Mouse (Mus musculus): ENCODE data around the gene Spen. TPM values are rescaled to one million over a fixed set of nuclear protein-coding genes. Genes with fewer than 3 reads are reported as not detected.

Gene Spen
- 17.3 and 23.9 TPM in 2 replicates for polyA plus RNA-seq (2014; fragmentation: Nextera tagmentation; extraction: Ambion mirVana)

DNA sequence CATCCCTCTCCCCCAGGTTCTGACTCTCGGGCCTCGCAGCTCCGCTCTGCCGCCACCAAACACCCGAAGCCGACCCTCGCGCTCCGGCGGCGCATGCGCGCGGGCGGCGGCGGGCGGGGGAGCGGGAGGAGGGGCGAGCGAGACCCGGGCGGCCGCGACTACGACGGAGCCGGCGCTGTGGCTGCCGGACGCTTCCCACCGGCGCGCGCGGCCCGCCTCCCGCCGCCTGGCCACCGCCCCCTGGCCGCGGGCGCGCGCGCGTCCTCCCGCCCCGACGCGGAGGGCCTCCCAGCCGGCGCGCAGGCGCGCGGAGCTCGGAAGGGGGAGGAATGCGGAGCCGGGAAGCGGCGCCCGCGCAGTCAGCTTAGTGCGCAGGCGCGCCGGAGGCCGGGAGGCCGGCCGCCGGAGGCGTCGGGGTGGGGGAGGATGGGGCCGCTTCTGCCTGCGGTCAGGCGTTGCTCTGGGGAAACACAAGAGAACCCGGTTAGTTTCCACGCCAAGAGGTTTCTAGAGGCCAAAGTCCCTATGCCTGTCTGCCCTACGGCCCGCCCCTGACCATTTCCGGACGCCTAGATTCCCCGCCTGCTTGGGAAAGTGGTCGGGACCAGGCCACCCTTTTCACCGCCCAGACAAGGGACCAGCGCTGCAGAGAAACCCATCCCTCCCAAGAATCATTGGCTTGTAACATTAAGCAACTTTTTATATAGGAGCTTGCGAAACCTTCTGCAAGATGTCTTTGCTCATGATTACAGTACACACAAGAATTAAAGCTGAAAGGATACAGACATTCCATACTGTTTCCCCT, at the start of gene Spen:
TSS of gene Spen (minus strand) at position 190 of the 805 bp plus-strand sequence.
- H3K4me1 ChIP-seq (ENCODE audit: control insufficient read depth, insufficient read depth, low read length): peaks cover 25% of the 10 kb centered on the region
- under 1% methylated on average over 79 of the region's 88 CpGs for WGBS
- H3K9ac ChIP-seq (replicated peaks; ENCODE audit: low read length): peak within 1 kb of the TSS; percentile 89
- H3K27me3 ChIP-seq (ENCODE audit: control insufficient read depth, insufficient read depth, low read length): no peaks in the 10 kb centered on the region
- H3K4me2 ChIP-seq (ENCODE audit: low read length): peak within 1 kb of the TSS; percentile 87
- no peaks in the 10 kb centered on the region for H3K9me3 ChIP-seq (ENCODE audit: control insufficient read depth, low read length)
- peak; percentile 99 for DNase-seq
- peak; percentile 84 for ATAC-seq (ENCODE audit: low FRiP score, low TSS enrichment)
- peak within 1 kb of the TSS; percentile 95 for H3K27ac ChIP-seq (replicated peaks; ENCODE audit: low read depth, low read length)
- H3K4me3 ChIP-seq (replicated peaks; ENCODE audit: low read depth, low read length): peak within 1 kb of the TSS; percentile 89
- no peaks in the 10 kb centered on the region for H3K36me3 ChIP-seq (ENCODE audit: control insufficient read depth, insufficient read depth, low read length)

DNA sequence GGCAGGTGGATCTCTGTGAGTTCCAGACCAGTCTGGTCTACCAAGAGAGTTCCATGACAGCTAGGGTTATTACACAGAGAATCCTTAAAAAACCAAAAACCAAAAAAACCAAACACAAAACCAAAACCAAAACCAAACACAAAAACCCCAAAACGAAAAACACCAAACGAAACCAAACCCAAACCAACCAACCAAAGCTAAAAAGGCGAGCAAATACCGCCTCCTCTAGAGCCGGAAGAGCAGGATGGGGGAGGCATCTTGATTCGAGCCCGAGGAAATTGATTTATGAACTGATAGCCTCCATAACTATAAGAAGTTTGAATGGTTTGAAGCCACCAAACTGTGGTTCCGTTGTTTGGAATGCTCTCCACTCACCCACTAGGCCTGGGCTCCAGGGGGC, 45.5 kb upstream of the Spen start:
- no peak for ATAC-seq (ENCODE audit: low FRiP score, low TSS enrichment)
- no peak overlapping the region for H3K4me3 ChIP-seq (replicated peaks; ENCODE audit: low read depth, low read length)
- peaks cover 12% of the 10 kb centered on the region for H3K36me3 ChIP-seq (ENCODE audit: control insufficient read depth, insufficient read depth, low read length)
- no peaks in the 10 kb centered on the region for H3K9me3 ChIP-seq (ENCODE audit: control insufficient read depth, low read length)
- no peak overlapping the region for H3K27ac ChIP-seq (replicated peaks; ENCODE audit: low read depth, low read length)
- no peak overlapping the region for H3K9ac ChIP-seq (replicated peaks; ENCODE audit: low read length)
- no peaks in the 10 kb centered on the region for H3K4me1 ChIP-seq (ENCODE audit: control insufficient read depth, insufficient read depth, low read length)
- WGBS: 93% methylated on average over 8 of the region's 8 CpGs
- no peak for DNase-seq
- H3K4me2 ChIP-seq (ENCODE audit: low read length): no peak overlapping the region
- no peaks in the 10 kb centered on the region for H3K27me3 ChIP-seq (ENCODE audit: control insufficient read depth, insufficient read depth, low read length)

DNA sequence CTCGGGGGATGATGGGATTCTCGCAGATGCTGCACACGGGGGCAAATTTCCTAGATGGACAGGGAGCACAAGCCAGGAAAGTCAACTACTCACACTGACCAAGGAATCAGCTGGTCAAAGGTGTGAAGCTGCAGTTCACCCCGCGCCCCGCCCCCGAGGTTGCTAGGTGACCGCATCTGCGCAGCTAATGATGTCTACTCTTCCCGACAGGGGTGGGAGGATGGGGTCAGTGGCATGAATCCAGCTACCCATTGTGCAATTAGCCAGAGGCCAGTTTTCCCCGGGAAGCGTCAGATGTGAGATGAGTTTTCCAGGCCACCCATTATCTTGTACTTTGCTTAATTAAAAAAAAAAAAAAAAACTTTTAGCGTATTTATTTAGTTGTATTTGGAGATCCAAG, 42.7 kb upstream of the Spen start:
- Histone ChIP-seq H3K36me3 (ENCODE audit: control insufficient read depth, insufficient read depth, low read length) (peaks cover 18% of the 10 kb centered on the region), H3K27me3 (ENCODE audit: control insufficient read depth, insufficient read depth, low read length) (no peaks in the 10 kb centered on the region), H3K4me2 (ENCODE audit: low read length) (no peak overlapping the region), H3K9ac (replicated peaks; ENCODE audit: low read length) (no peak overlapping the region), H3K27ac (replicated peaks; ENCODE audit: low read depth, low read length) (no peak overlapping the region), H3K9me3 (ENCODE audit: control insufficient read depth, low read length) (no peaks in the 10 kb centered on the region), H3K4me1 (ENCODE audit: control insufficient read depth, insufficient read depth, low read length) (no peaks in the 10 kb centered on the region), H3K4me3 (replicated peaks; ENCODE audit: low read depth, low read length) (no peak overlapping the region)
- DNase-seq (no peak), ATAC-seq (ENCODE audit: low FRiP score, low TSS enrichment) (no peak)
- WGBS: 78% methylated on average over 13 of the region's 13 CpGs

DNA sequence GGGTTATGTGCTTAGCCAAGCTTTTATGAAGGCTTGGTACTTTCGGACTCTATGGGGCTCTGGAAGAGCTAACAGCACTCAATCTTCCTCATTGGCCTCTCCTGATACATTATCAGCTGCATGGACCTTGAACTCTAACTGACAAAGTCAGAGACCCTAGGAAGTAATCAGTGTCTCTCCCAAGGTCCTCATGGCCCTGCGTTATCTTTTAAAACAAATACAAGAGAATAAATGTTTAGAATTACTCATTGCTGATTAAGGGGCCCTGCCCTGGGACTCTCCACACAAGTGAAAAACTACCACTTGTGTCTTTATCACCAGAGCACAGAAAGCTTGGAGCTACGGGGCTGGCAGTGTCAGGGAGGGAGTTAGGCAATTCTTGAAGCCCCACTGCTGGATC, 40.4 kb upstream of the Spen start:
- no peaks in the 10 kb centered on the region for H3K4me1 ChIP-seq (ENCODE audit: control insufficient read depth, insufficient read depth, low read length)
- H3K4me3 ChIP-seq (replicated peaks; ENCODE audit: low read depth, low read length): no peak overlapping the region
- ATAC-seq (ENCODE audit: low FRiP score, low TSS enrichment): no peak
- H3K27me3 ChIP-seq (ENCODE audit: control insufficient read depth, insufficient read depth, low read length): no peaks in the 10 kb centered on the region
- no peak for DNase-seq
- H3K9me3 ChIP-seq (ENCODE audit: control insufficient read depth, low read length): no peaks in the 10 kb centered on the region
- peaks cover 14% of the 10 kb centered on the region for H3K36me3 ChIP-seq (ENCODE audit: control insufficient read depth, insufficient read depth, low read length)
- no peak overlapping the region for H3K4me2 ChIP-seq (ENCODE audit: low read length)
- no peak overlapping the region for H3K27ac ChIP-seq (replicated peaks; ENCODE audit: low read depth, low read length)
- WGBS: 84% methylated on average over 3 of the region's 3 CpGs
- H3K9ac ChIP-seq (replicated peaks; ENCODE audit: low read length): no peak overlapping the region

DNA sequence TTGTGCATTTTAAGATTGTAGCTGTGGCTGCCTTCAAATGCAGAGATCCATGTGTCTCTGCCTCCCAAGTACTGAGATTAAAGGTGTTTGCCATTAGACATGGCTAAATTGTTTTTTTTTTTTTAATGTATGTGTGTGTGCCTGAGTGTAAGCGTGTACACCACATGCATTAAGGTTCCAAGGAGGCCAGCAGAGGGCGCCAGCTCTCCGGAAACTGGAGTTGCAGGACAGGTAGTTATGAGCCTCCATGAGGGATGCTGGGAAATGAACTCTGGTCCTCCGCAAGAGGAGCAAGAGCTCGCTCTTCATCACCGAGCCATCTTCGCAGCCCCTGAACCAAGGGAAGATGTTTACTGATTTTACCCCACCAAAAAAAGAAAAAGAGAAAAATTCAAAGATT, 38.5 kb upstream of the Spen start:
- no peak overlapping the region for H3K4me3 ChIP-seq (replicated peaks; ENCODE audit: low read depth, low read length)
- H3K4me2 ChIP-seq (ENCODE audit: low read length): no peak overlapping the region
- no peak overlapping the region for H3K27ac ChIP-seq (replicated peaks; ENCODE audit: low read depth, low read length)
- peaks cover 10% of the 10 kb centered on the region; the same call in 1 of the 2 replicates for H3K36me3 ChIP-seq (ENCODE audit: control insufficient read depth, insufficient read depth, low read length)
- H3K27me3 ChIP-seq (ENCODE audit: control insufficient read depth, insufficient read depth, low read length): no peaks in the 10 kb centered on the region
- H3K4me1 ChIP-seq (ENCODE audit: control insufficient read depth, insufficient read depth, low read length): no peaks in the 10 kb centered on the region
- H3K9me3 ChIP-seq (ENCODE audit: control insufficient read depth, low read length): no peaks in the 10 kb centered on the region
- no peak for DNase-seq
- 95% methylated on average over 7 of the region's 7 CpGs for WGBS
- no peak overlapping the region for H3K9ac ChIP-seq (replicated peaks; ENCODE audit: low read length)
- ATAC-seq (ENCODE audit: low FRiP score, low TSS enrichment): no peak

DNA sequence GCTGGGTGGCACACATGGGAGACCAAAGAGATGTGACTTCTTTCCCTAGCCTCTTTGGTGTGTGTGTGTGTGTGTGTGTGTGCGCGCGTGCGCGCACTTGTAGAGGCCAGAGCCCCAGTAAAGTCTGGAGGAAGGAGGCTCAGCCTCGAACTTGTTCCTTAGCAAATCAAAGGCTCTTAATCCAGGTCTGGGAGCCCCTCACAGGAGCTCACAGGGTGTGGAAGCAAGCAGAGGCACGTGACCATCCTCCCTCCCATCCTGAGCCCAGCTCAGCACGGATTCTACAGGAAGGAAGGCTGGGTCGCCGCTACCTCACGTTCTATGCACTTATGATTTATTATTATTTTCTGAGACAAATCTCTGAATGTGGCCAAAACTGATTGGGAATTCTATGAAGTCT, 38.0 kb upstream of the Spen start:
- WGBS: 84% methylated on average over 11 of the region's 11 CpGs
- Histone ChIP-seq H3K4me1 (ENCODE audit: control insufficient read depth, insufficient read depth, low read length) (no peaks in the 10 kb centered on the region), H3K9ac (replicated peaks; ENCODE audit: low read length) (no peak overlapping the region), H3K4me3 (replicated peaks; ENCODE audit: low read depth, low read length) (no peak overlapping the region), H3K9me3 (ENCODE audit: control insufficient read depth, low read length) (no peaks in the 10 kb centered on the region), H3K4me2 (ENCODE audit: low read length) (no peak overlapping the region), H3K27me3 (ENCODE audit: control insufficient read depth, insufficient read depth, low read length) (no peaks in the 10 kb centered on the region), H3K27ac (replicated peaks; ENCODE audit: low read depth, low read length) (no peak overlapping the region), H3K36me3 (ENCODE audit: control insufficient read depth, insufficient read depth, low read length) (peaks cover 10% of the 10 kb centered on the region; the same call in 1 of the 2 replicates)
- no peak for ATAC-seq (ENCODE audit: low FRiP score, low TSS enrichment)
- no peak for DNase-seq

DNA sequence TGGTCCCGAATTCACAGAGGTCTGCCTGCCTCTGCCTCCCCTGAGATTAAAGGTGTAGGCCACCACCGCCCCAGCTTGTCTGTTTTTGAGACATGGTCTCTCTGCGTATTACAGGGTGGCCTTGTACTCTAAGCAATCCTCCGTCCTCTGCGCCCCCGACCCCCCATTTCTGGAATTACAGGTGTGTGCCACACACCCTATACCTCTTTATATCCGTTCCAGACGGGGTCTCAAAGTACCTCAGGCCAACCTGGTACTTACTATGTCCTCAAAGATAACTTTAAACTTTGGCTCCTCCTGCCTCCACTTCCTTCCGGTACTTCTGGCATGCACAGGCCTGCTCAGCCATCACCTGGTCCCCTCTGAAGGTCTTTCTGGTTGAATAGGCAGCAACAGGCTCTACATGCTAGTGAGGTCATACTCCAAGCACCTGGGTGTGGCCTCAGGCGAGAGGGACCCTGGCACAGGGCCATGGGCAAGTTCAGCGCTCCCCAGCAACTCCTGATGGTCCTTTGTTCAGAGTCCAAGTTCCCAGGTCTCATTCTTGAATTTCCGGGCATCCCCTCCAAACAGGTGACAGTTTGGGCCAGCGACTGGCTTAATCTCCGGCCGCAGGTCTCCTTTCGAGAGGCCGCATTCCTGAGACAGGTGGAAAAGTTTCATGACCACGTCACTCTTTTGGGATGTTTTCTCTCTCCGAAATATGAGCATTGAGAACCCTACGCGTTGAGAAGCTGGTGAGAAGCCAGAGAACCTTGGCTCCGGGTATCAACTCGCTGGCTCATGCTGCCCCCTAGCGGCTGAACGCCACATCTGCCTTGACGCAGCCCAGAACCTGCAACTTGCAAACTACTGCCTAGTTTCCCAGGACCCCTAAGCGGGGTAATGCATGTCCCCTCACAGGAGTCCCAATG, 36.6 kb upstream of the Spen start:
- H3K4me3 ChIP-seq (replicated peaks; ENCODE audit: low read depth, low read length): no peak overlapping the region
- H3K27ac ChIP-seq (replicated peaks; ENCODE audit: low read depth, low read length): no peak overlapping the region
- WGBS: 44% methylated on average over 27 of the region's 27 CpGs
- ATAC-seq (ENCODE audit: low FRiP score, low TSS enrichment) (peak; percentile 62; the same call in 1 of the 2 replicates), DNase-seq (peak; percentile 92)
- peaks cover 10% of the 10 kb centered on the region; the same call in 1 of the 2 replicates for H3K36me3 ChIP-seq (ENCODE audit: control insufficient read depth, insufficient read depth, low read length)
- no peak overlapping the region for H3K9ac ChIP-seq (replicated peaks; ENCODE audit: low read length)
- H3K27me3 ChIP-seq (ENCODE audit: control insufficient read depth, insufficient read depth, low read length): no peaks in the 10 kb centered on the region
- H3K4me1 ChIP-seq (ENCODE audit: control insufficient read depth, insufficient read depth, low read length): no peaks in the 10 kb centered on the region
- H3K4me2 ChIP-seq (ENCODE audit: low read length): no peak overlapping the region
- H3K9me3 ChIP-seq (ENCODE audit: control insufficient read depth, low read length): no peaks in the 10 kb centered on the region

DNA sequence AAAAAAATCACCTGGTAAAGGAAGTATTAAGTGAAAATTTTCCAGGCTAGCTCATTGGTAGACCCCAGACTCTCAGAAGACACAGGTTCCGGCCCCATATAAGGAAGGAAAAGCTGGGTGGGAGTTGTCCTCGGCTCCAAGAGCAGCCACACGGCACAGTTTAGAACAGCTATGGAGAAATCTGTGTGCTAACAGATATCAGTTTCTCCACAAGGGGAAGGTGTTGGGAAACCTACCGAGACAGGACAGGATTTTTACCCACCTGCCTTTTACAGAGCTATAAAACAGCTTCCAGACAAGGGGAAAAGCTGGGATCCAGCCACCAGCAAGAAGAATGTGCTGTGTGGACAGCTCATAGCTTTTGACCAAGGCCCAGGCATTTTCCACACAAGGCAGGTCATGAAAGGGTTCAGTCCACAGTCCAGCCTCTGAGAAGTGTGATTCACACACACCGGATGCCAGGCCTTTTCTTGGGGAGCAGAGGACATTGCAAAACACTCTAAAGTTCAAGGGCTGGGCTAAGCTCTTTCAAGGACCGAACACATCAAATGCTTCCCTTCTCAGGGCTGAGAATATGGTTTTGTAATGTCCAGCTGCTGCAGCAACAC, 35.1 kb upstream of the Spen start:
- Histone ChIP-seq H3K36me3 (ENCODE audit: control insufficient read depth, insufficient read depth, low read length) (0 out of 2 replicates have a peak, but pooled peaks cover 6% of the 10 kb centered on the region), H3K4me3 (replicated peaks; ENCODE audit: low read depth, low read length) (no peak overlapping the region), H3K4me2 (ENCODE audit: low read length) (no peak overlapping the region), H3K4me1 (ENCODE audit: control insufficient read depth, insufficient read depth, low read length) (no peaks in the 10 kb centered on the region), H3K9ac (replicated peaks; ENCODE audit: low read length) (no peak overlapping the region), H3K27ac (replicated peaks; ENCODE audit: low read depth, low read length) (no peak overlapping the region), H3K9me3 (ENCODE audit: control insufficient read depth, low read length) (no peaks in the 10 kb centered on the region), H3K27me3 (ENCODE audit: control insufficient read depth, insufficient read depth, low read length) (no peaks in the 10 kb centered on the region)
- DNase-seq (no peak), ATAC-seq (ENCODE audit: low FRiP score, low TSS enrichment) (no peak)
- WGBS: 75% methylated on average over 6 of the region's 6 CpGs

All from midbrain, embryonic 14.5 days (tissue).